Mouse (Mus musculus) heart, embryonic 13.5 days (tissue): Measurements from ENCODE around the gene Fbxl14. TPM values are rescaled to one million over a fixed set of nuclear protein-coding genes. Genes with fewer than 3 reads are reported as not detected.
"Not testable (repeated sequence)": the region's sequence is repeated elsewhere in the genome, so short reads cannot be mapped to it uniquely, and the experiment has no call there.

Experiments used
- ATAC-seq: fragments of 200-750 bp; cut with Nextera tagmentation; 2 replicates; pipeline ENCODE4 v1.8.0; 2017; ENCODE audit warnings: moderate TSS enrichment; ENCODE audit not compliant: insufficient number of reproducible peaks, low FRiP score, low TSS enrichment; ENCODE audit errors: extremely low read depth
- H3K27ac ChIP-seq: fragments of 300-500 bp; sonication (generic); replicated peaks from 2 replicates; pipeline ENCODE4 v1.5.1; 2015; ENCODE audit warnings: moderate library complexity, mild to moderate bottlenecking, inconsistent platforms
- H3K27me3 ChIP-seq: fragments of 300-500 bp; sonication (generic); replicated peaks from 2 replicates; pipeline ENCODE4 v1.6.1; 2015; ENCODE audit warnings: mild to moderate bottlenecking, inconsistent platforms
- H3K36me3 ChIP-seq: fragments of 300-500 bp; sonication (generic); 2 replicates; pipeline ENCODE4 v1.6.1; 2015; ENCODE audit warnings: mild to moderate bottlenecking, inconsistent platforms
- H3K4me1 ChIP-seq: fragments of 300-500 bp; sonication (generic); 2 replicates; pipeline ENCODE4 v1.6.1; 2015; ENCODE audit warnings: inconsistent platforms
- H3K4me2 ChIP-seq: fragments of 300-500 bp; sonication (generic); 2 replicates; pipeline ENCODE4 v1.6.1; 2015; ENCODE audit warnings: inconsistent platforms, mild to moderate bottlenecking, moderate library complexity
- H3K4me3 ChIP-seq: fragments of 300-500 bp; sonication (generic); 2 replicates; pipeline ENCODE4 v1.5.1; 2015; ENCODE audit warnings: moderate library complexity, mild to moderate bottlenecking, inconsistent platforms
- H3K9ac ChIP-seq: fragments of 300-500 bp; sonication (generic); 2 replicates; pipeline ENCODE4 v1.6.1; 2015; ENCODE audit warnings: inconsistent platforms, mild to moderate bottlenecking, moderate library complexity
- H3K9me3 ChIP-seq: fragments of 300-500 bp; sonication (generic); 2 replicates; pipeline ENCODE4 v1.6.1; 2016; ENCODE audit warnings: inconsistent platforms
- WGBS: fragments of 180-500 bp; shearing (Covaris S2); methylation state at CpG from one replicate; pipeline ENCODE4 v1.1.7; 2015; ENCODE audit warnings: mixed read lengths; 5-methylcytosine and 5-hydroxymethylcytosine counted together
- polyA plus RNA-seq: library from polyadenylated mRNA; unstranded; fragments of >200 nt; fragmentation: Nextera tagmentation; extraction: Ambion mirVana; gene quantifications from 2 replicates; pipeline ENCODE4 v1.2.1, GENCODE M21; 2015

Gene Fbxl14
- polyA plus RNA-seq, 1 experiment from 2014 or later: 3.0 TPM

GRCm38 (mm10) chr6:119472705-119473104 is 6.8 kb upstream of the Fbxl14 start:
- ATAC-seq: no peak
- Histone ChIP-seq H3K4me3 (no peak overlapping the region), H3K9ac (no peak overlapping the region), H3K27me3 (no peaks in the 10 kb centered on the region), H3K4me1 (peaks cover 20% of the 10 kb centered on the region), H3K9me3 (no peaks in the 10 kb centered on the region), H3K4me2 (no peak overlapping the region), H3K36me3 (no peaks in the 10 kb centered on the region), H3K27ac (no peak overlapping the region)
- 74% methylated on average over 3 of the region's 3 CpGs for WGBS

GRCm38 (mm10) chr6:119473446-119473845 is 6.0 kb upstream of the Fbxl14 start:
- WGBS: 48% methylated on average over 7 of the region's 7 CpGs
- no peaks in the 10 kb centered on the region for H3K27me3 ChIP-seq
- no peak overlapping the region for H3K4me2 ChIP-seq
- no peaks in the 10 kb centered on the region for H3K36me3 ChIP-seq
- no peak overlapping the region for H3K4me3 ChIP-seq
- no peak overlapping the region for H3K9ac ChIP-seq
- ATAC-seq: no peak
- no peak overlapping the region for H3K27ac ChIP-seq
- H3K9me3 ChIP-seq: no peaks in the 10 kb centered on the region
- peaks cover 22% of the 10 kb centered on the region for H3K4me1 ChIP-seq

GRCm38 (mm10) chr6:119473992-119474391 is 5.5 kb upstream of the Fbxl14 start:
- WGBS: 69% methylated on average over 4 of the region's 4 CpGs
- no peaks in the 10 kb centered on the region for H3K36me3 ChIP-seq

GRCm38 (mm10) chr6:119475988-119476387 is 3.5 kb upstream of the Fbxl14 start:
- Histone ChIP-seq H3K4me2 (no peak overlapping the region), H3K4me3 (no peak overlapping the region), H3K9me3 (no peaks in the 10 kb centered on the region), H3K27me3 (no peaks in the 10 kb centered on the region), H3K4me1 (peaks cover 31% of the 10 kb centered on the region), H3K9ac (no peak overlapping the region), H3K36me3 (peaks cover 3% of the 10 kb centered on the region; the same call in 1 of the 2 replicates), H3K27ac (no peak overlapping the region)
- no peak for ATAC-seq
- 46% methylated on average over 6 of the region's 6 CpGs for WGBS

More at GRCm38 (mm10) chr6:119473992-119474391, 5.5 kb upstream of the Fbxl14 start:
- Histone ChIP-seq H3K4me3 (no peak overlapping the region), H3K4me1 (peaks cover 25% of the 10 kb centered on the region), H3K9me3 (no peaks in the 10 kb centered on the region), H3K9ac (no peak overlapping the region), H3K27me3 (no peaks in the 10 kb centered on the region), H3K4me2 (no peak overlapping the region), H3K27ac (no peak overlapping the region)
- ATAC-seq: no peak

- Histone ChIP-seq H3K27ac (peak overlapping the region; percentile 98), H3K36me3 (peaks cover 3% of the 10 kb centered on the region; the same call in 1 of the 2 replicates), H3K27me3 (no peaks in the 10 kb centered on the region), H3K4me3 (no peak overlapping the region), H3K4me2 (peak overlapping the region; percentile 96), H3K4me1 (peaks cover 47% of the 10 kb centered on the region), H3K9me3 (no peaks in the 10 kb centered on the region), H3K9ac (peak overlapping the region; percentile 95)
- WGBS: 30% methylated on average over 13 of the region's 13 CpGs
- no peak for ATAC-seq
Observed at GRCm38 (mm10) chr6:119477686-119478310, 1.7 kb upstream of the Fbxl14 start.

GRCm38 (mm10) chr6:119478560-119479342 is 717 bp upstream of the Fbxl14 start:
- H3K4me3 ChIP-seq: peak overlapping the region; percentile 78
- H3K27ac ChIP-seq: peak overlapping the region; percentile 98
- no peaks in the 10 kb centered on the region for H3K27me3 ChIP-seq
- H3K9me3 ChIP-seq: no peaks in the 10 kb centered on the region
- H3K36me3 ChIP-seq: peaks cover 10% of the 10 kb centered on the region
- peaks cover 51% of the 10 kb centered on the region for H3K4me1 ChIP-seq
- 2% methylated on average over 49 of the region's 49 CpGs for WGBS
- ATAC-seq: peak; percentile 76; the same call in 1 of the 2 replicates
- peak overlapping the region; percentile 95 for H3K9ac ChIP-seq
- peak overlapping the region; percentile 96 for H3K4me2 ChIP-seq

GRCm38 (mm10) chr6:119479876-119480705 is 623 bp downstream of the Fbxl14 start:
- Histone ChIP-seq H3K9me3 (no peaks in the 10 kb centered on the region), H3K4me1 (peaks cover 61% of the 10 kb centered on the region), H3K9ac (peak overlapping the region; percentile 95), H3K27ac (peak overlapping the region; percentile 98), H3K4me2 (peak overlapping the region; percentile 96), H3K36me3 (peaks cover 18% of the 10 kb centered on the region), H3K4me3 (peak overlapping the region; percentile 78), H3K27me3 (no peaks in the 10 kb centered on the region)
- WGBS: under 1% methylated on average over 70 of the region's 70 CpGs
- peak; percentile 37; the same call in 1 of the 2 replicates for ATAC-seq

- no peaks in the 10 kb centered on the region for H3K9me3 ChIP-seq
- 1% methylated on average over 31 of the region's 33 CpGs for WGBS
- H3K36me3 ChIP-seq: peaks cover 18% of the 10 kb centered on the region
- peaks cover 68% of the 10 kb centered on the region for H3K4me1 ChIP-seq
- peak overlapping the region; percentile 78 for H3K4me3 ChIP-seq
- H3K4me2 ChIP-seq: peak overlapping the region; percentile 96
- no peaks in the 10 kb centered on the region for H3K27me3 ChIP-seq
- H3K9ac ChIP-seq: peak overlapping the region; percentile 95
- H3K27ac ChIP-seq: peak overlapping the region; percentile 98
- no peak for ATAC-seq
Observed at GRCm38 (mm10) chr6:119480706-119481331, 1.4 kb downstream of the Fbxl14 start.

GRCm38 (mm10) chr6:119481741-119482390 is 2.4 kb downstream of the Fbxl14 start:
- Histone ChIP-seq H3K36me3 (peaks cover 18% of the 10 kb centered on the region), H3K4me3 (peak overlapping the region; percentile 78), H3K9ac (peak overlapping the region; percentile 73), H3K4me2 (peak overlapping the region; percentile 96), H3K4me1 (peaks cover 68% of the 10 kb centered on the region)
- H3K27ac ChIP-seq, ATAC-seq, H3K9me3 ChIP-seq, H3K27me3 ChIP-seq: not testable (repeated sequence)
- WGBS: 7% methylated on average over 10 of the region's 10 CpGs

GRCm38 (mm10) chr6:119482958-119483600 is 3.6 kb downstream of the Fbxl14 start:
- Histone ChIP-seq H3K4me3 (peak overlapping the region; percentile 78), H3K27ac (no peak overlapping the region), H3K4me1 (peaks cover 58% of the 10 kb centered on the region), H3K9me3 (no peaks in the 10 kb centered on the region), H3K27me3 (no peaks in the 10 kb centered on the region), H3K4me2 (peak overlapping the region; percentile 96), H3K9ac (peak overlapping the region; percentile 71), H3K36me3 (peaks cover 18% of the 10 kb centered on the region)
- ATAC-seq: no peak
- 49% methylated on average over 16 of the region's 16 CpGs for WGBS
